Mouse (Mus musculus) layer of hippocampus, adult 8-10 months (tissue): ENCODE measurements around the gene Grasp. TPM values are rescaled to one million over a fixed set of nuclear protein-coding genes. Genes with fewer than 3 reads are reported as not detected.

ENCODE experiments used
- DNase-seq, 2 experiments: peaks; one replicate each; pipeline ENCODE4 v3.0.0; 2022; ENCODE audit warnings: low spot score in 2 of 2
- microRNA-seq, 2 experiments: library from miRNA; unstranded; fragments of <30 nt; microRNA quantifications; one replicate each; pipeline ENCODE4 v1.2.0; 2022
- total RNA-seq, 4 experiments: library from RNA; stranded (reverse); gene quantifications; 2 replicates each; pipeline ENCODE4 v1.2.4; 2022

Gene Grasp
- total RNA-seq, 4 experiments from 2014 or later, result 57.6 to 64.4 (median 61.9) TPM

GRCm38 (mm10) chr15:101271513-101271912, 47.5 kb downstream of the Grasp start:
- peak in 1 of 2 experiments; percentile 35 for DNase-seq

GRCm38 (mm10) chr15:101274380-101274779, 50.4 kb downstream of the Grasp start:
- DNase-seq, result no peak

GRCm38 (mm10) chr15:101277351-101277899, 53.4 kb downstream of the Grasp start:
- peak; percentile 69 for DNase-seq

- no peak for DNase-seq
These were observed 54.6 kb downstream of the Grasp start for GRCm38 (mm10) chr15:101278589-101278988.

- DNase-seq, result no peak
These were observed 55.5 kb downstream of the Grasp start for GRCm38 (mm10) chr15:101279430-101279999.

Small RNA genes lying within 50 kb of the gene (microRNA-seq; reads per million reads assigned to microRNA genes)
- 1.0 to 2.2 reads per million in 2 experiments for gene Mir6962

Other genes starting within 250 kb of the Grasp start
- not detected for gene Gm47841, start 176.8 kb upstream of the Grasp start, total RNA-seq
- 1 to 10 TPM; 1.3 to 2.4 (median 1.8) TPM for gene Fignl2, start 145.6 kb upstream of the Grasp start, total RNA-seq
- gene Ankrd33, start 108.4 kb upstream of the Grasp start, total RNA-seq, result under 1 TPM in 1 of 4 experiments, not detected in 3; 0.25 TPM
- 10 to 100 TPM; 14.1 to 16.5 (median 14.9) TPM for gene Acvrl1, start 95.7 kb upstream of the Grasp start, total RNA-seq
- 10 to 100 TPM; 81.2 to 96.0 (median 85.4) TPM for gene Acvr1b, start 50.1 kb upstream of the Grasp start, total RNA-seq
- 10 to 100 TPM; 50.3 to 89.6 (median 71.5) TPM for gene Nr4a1, start 30.1 kb downstream of the Grasp start, total RNA-seq
- gene Atg101, start 60.1 kb downstream of the Grasp start, total RNA-seq, result 10 to 100 TPM; 43.4 to 48.1 (median 46.1) TPM
- gene 6030408B16Rik, start 69.0 kb downstream of the Grasp start, total RNA-seq, result under 1 TPM in 3 of 4 experiments, not detected in 1; 0.26 to 0.55 (median 0.54) TPM
- under 1 TPM in 3 of 4 experiments, not detected in 1; 0.17 to 0.48 (median 0.43) TPM for gene Krt80, start 146.0 kb downstream of the Grasp start, total RNA-seq
- under 1 TPM in 1 of 4 experiments, not detected in 3; 0.45 TPM for gene Krt7, start 186.9 kb downstream of the Grasp start, total RNA-seq
- under 1 TPM; 0.23 to 0.52 (median 0.35) TPM for gene Krt87, start 214.6 kb downstream of the Grasp start, total RNA-seq
- not detected for gene Krt88, start 223.6 kb downstream of the Grasp start, total RNA-seq
- gene Krt81, start 239.6 kb downstream of the Grasp start, total RNA-seq, result not detected
- gene Krt86, start 249.3 kb downstream of the Grasp start, total RNA-seq, result not detected